Mouse (Mus musculus): Measurements from ENCODE around the gene S100a3. TPM values are rescaled to one million over a fixed set of nuclear protein-coding genes. Genes with fewer than 3 reads are reported as not detected.

The S100a3 gene
- total and polyA plus RNA-seq, 3 experiments: not detected

GRCm38 (mm10) chr3:90540904-90541303 lies 19.5 kb upstream of the S100a3 start:
- Histone ChIP-seq H3K4me3 (replicated peaks in 1 of 3; ENCODE audit: low read depth in 2 of 3, low read length in 2 of 3, poor library complexity in 1 of 3) (no peak overlapping the region), H3K9ac (ENCODE audit: insufficient read depth, low read depth) (no peak overlapping the region), H3K4me2 (ENCODE audit: insufficient read depth, low read depth, poor library complexity, severe bottlenecking) (no peak overlapping the region), H3K27ac (ENCODE audit: insufficient read depth, low read depth) (no peak overlapping the region), H3K27me3 (replicated peaks) (peaks cover 58% of the 10 kb centered on the region), H3K79me2 (replicated peaks; ENCODE audit: control insufficient read depth, extremely low read depth, insufficient read depth, poor library complexity, severe bottlenecking) (no peaks in the 10 kb centered on the region), H3K4me1 (ENCODE audit: control insufficient read depth in 1 of 2, insufficient read depth in 2 of 2) (no peaks in the 10 kb centered on the region), H3K36me3 (replicated peaks in 1 of 2; ENCODE audit: control insufficient read depth in 1 of 2, insufficient read depth in 1 of 2, low read length in 1 of 2) (no peaks in the 10 kb centered on the region), H3K9me3 (replicated peaks; ENCODE audit: low read length) (no peaks in the 10 kb centered on the region)
- TF ChIP-seq TBP (conservative IDR thresholded peaks at IDR 0.05; ENCODE audit: low read depth, low read length): no peak
- TF ChIP-seq RCOR1 (conservative IDR thresholded peaks at IDR 0.05; ENCODE audit: low read depth, low read length): no peak
- TF ChIP-seq USF1 (IDR thresholded peaks at IDR 0.05; ENCODE audit: low read depth, low read length): no peak
- no peak for TF ChIP-seq POLR2A (IDR thresholded peaks at IDR 0.05; ENCODE audit: low read depth, low read length)
- no peak for TF ChIP-seq BHLHE40 (IDR thresholded peaks at IDR 0.05; ENCODE audit: low read depth, low read length)
- TF ChIP-seq USF2 (conservative IDR thresholded peaks at IDR 0.05; ENCODE audit: low read depth, low read length): no peak
- TF ChIP-seq JUN (IDR thresholded peaks at IDR 0.05; ENCODE audit: insufficient read depth, low read depth, low read length): no peak
- TF ChIP-seq POLR2AphosphoS2 (IDR thresholded peaks at IDR 0.05; ENCODE audit: low read depth, low read length): no peak
- TF ChIP-seq PAX5 (IDR thresholded peaks at IDR 0.05; ENCODE audit: low read length): no peak
- TF ChIP-seq KAT2A (IDR thresholded peaks at IDR 0.05; ENCODE audit: insufficient replicate concordance, low read length): no peak
- TF ChIP-seq GABPA (IDR thresholded peaks at IDR 0.05; ENCODE audit: insufficient replicate concordance, low read depth, low read length): no peak
- no peak for TF ChIP-seq MAX (IDR thresholded peaks at IDR 0.05; ENCODE audit: low read length)
- DNase-seq (ENCODE audit: extremely low read depth): no peak
- in situ Hi-C loops (cut with MboI; ENCODE audit: low pct_ligation_motif_present, low pct_unique_long_range_greater_than_20kb, low sequenced_read_pairs) (no loop called here), dilution Hi-C loops (cut with MboI; ENCODE audit: extremely low pct_ligation_motif_present, extremely low pct_unique_long_range_greater_than_20kb, low sequenced_read_pairs) (no loop called here)

DNA sequence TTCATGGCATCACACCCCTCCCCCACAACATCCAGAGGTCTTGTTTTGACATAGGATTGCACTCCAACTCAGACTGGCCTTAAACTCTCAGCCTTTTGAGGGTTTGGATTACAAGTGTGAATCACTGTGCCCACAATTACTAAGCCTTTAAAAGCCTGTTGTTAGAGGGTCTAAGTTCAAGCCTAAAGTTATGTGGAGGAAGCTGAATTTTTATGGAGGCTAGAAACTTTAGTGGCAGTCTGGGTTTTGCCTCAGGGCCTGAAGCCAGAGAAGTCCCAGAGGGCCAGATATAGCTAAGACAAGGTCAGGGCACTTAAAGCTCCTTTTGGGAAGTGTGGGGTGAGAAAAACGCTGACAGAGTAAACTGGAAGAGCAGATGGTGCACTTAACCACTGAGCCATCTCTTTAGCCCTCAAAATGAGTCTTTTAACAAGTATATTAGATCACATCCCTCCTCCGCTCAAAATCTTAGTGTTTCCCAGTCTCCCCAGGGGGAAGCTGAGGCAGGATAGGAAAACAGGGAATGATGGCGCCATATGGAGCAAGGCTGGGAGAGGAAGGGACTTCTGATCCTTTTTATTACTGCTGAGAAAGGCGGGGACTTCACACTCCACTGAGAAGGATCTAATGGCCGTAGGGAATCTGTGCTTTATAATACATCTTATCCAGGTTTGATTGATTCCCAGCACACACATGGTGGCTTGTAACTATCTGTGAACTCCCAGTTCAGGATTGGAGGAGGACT lies 10.5 kb upstream of the S100a3 start:
- H3K4me3 ChIP-seq (replicated peaks in 1 of 3; ENCODE audit: low read depth in 2 of 3, low read length in 2 of 3, poor library complexity in 1 of 3): no peak overlapping the region
- no peaks in the 10 kb centered on the region for H3K36me3 ChIP-seq (replicated peaks in 1 of 2; ENCODE audit: control insufficient read depth in 1 of 2, insufficient read depth in 1 of 2, low read length in 1 of 2)
- dilution Hi-C loops (cut with MboI; ENCODE audit: extremely low pct_ligation_motif_present, extremely low pct_unique_long_range_greater_than_20kb, low sequenced_read_pairs): no loop called here
- H3K4me2 ChIP-seq (ENCODE audit: insufficient read depth, low read depth, poor library complexity, severe bottlenecking): no peak overlapping the region
- in situ Hi-C loops (cut with MboI; ENCODE audit: low pct_ligation_motif_present, low pct_unique_long_range_greater_than_20kb, low sequenced_read_pairs): no loop called here
- H3K27me3 ChIP-seq (replicated peaks): peaks cover 6% of the 10 kb centered on the region
- no peak overlapping the region for H3K9ac ChIP-seq (ENCODE audit: insufficient read depth, low read depth)
- no peaks in the 10 kb centered on the region for H3K79me2 ChIP-seq (replicated peaks; ENCODE audit: control insufficient read depth, extremely low read depth, insufficient read depth, poor library complexity, severe bottlenecking)
- no peak overlapping the region for H3K27ac ChIP-seq (ENCODE audit: insufficient read depth, low read depth)
- no peak for TF ChIP-seq UBTF (IDR thresholded peaks at IDR 0.05; ENCODE audit: low read depth, low read length)
- no peak for TF ChIP-seq POLR2A (IDR thresholded peaks at IDR 0.05; ENCODE audit: low read depth, low read length)
- TF ChIP-seq POLR2AphosphoS2 (IDR thresholded peaks at IDR 0.05; ENCODE audit: low read depth, low read length): no peak
- no peak for TF ChIP-seq JUND (conservative IDR thresholded peaks at IDR 0.05; ENCODE audit: low read depth, low read length)
- no peak for TF ChIP-seq CHD2 (IDR thresholded peaks at IDR 0.05; ENCODE audit: low read length)
- TF ChIP-seq USF2 (conservative IDR thresholded peaks at IDR 0.05; ENCODE audit: low read depth, low read length): no peak
- TF ChIP-seq JUN (IDR thresholded peaks at IDR 0.05; ENCODE audit: insufficient read depth, low read depth, low read length): no peak
- TF ChIP-seq USF1 (IDR thresholded peaks at IDR 0.05; ENCODE audit: low read depth, low read length): no peak
- no peak for TF ChIP-seq RCOR1 (conservative IDR thresholded peaks at IDR 0.05; ENCODE audit: low read depth, low read length)
- TF ChIP-seq ZNF384 (IDR thresholded peaks at IDR 0.05; ENCODE audit: low read depth, low read length): no peak
- no peak for TF ChIP-seq MEF2A (IDR thresholded peaks at IDR 0.05; ENCODE audit: borderline replicate concordance, low read depth, low read length)
- TF ChIP-seq GABPA (IDR thresholded peaks at IDR 0.05; ENCODE audit: insufficient replicate concordance, low read depth, low read length): no peak
- TF ChIP-seq MAFK (IDR thresholded peaks at IDR 0.05; ENCODE audit: insufficient replicate concordance, low read length): no peak
- no peak for DNase-seq (ENCODE audit: extremely low read depth)
- no peaks in the 10 kb centered on the region for H3K4me1 ChIP-seq (ENCODE audit: control insufficient read depth in 1 of 2, insufficient read depth in 2 of 2)
- H3K9me3 ChIP-seq (replicated peaks; ENCODE audit: low read length): no peaks in the 10 kb centered on the region
